Mouse (Mus musculus) frontal cortex, postnatal 36 days (tissue): ENCODE results near the gene Slc9b2.

Source experiments
- DNase-seq, 2 experiments: peaks; one replicate each; pipeline ENCODE4 v3.0.0; 2022; ENCODE audit warnings: low spot score in 2 of 2

Gene Slc9b2

DNA sequence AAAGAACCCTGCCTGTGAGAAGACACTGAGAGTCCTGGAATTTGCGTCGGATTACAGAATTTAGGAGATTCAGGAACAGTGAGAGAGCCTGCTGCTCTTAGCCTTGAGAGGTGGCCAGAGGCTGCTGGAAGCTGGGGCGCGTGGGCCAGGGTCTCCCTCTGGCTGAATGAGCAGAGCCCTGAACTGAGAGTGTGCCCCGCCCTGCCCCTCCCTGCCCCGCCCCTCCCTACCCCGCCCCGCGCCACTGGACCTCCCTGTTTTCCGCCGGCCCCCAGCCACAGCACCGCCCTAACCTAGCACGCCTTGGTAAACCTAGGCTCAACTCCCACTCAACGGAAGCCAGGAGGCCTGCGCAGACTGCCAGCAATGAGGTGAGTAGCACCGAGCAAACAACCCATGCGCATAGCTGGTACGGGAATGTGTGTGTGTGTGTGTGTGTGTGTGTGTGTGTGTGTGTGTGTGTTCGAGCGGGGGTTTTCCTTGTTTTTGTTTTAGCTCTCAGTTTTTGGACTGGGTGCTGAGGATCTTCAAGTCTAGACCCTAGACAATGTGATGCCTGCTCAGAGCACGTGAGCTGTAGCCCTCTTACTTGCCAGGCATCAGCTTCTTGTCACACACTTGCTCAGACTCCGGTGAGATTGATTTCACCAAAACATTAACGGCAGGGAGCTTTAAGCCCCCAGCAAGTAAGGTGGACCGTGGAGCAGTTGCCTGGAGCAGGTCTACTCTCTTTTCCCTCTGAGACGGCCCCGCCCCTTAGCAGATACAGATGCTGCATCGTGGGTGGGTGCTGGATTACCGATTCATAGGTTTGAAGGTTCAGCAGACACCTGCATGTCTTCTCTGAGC lies at the start of gene Slc9b2:
Gene Slc9b2 (plus strand): TSS at position 290 of the 849 bp plus-strand sequence.
- peak in 1 of 2 experiments; percentile 13 for DNase-seq

- DNase-seq = no peak
Observed at GRCm38 (mm10) chr3:135258919-135259318, 48.6 kb upstream of the Slc9b2 start.

DNA sequence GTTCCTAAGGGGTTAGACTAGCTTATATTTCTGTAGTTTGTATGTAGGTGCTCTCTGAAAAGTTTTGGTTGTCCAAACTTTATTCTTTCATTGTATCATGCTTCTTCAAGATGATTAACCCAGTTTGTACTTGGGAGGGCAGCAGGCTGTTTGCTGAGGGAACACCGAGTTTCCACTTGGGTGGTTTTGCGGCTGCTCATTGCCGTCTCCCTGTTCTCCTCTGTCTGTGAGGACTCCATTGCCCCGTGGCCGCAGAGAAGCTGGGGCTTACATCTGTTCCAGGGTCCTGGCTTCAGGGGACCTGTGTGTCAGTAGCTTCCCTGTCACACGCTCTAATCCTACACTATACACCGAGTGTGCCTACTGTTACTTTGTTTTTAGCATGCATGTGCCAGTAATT lies 47.3 kb upstream of the Slc9b2 start:
- no peak for DNase-seq

DNA sequence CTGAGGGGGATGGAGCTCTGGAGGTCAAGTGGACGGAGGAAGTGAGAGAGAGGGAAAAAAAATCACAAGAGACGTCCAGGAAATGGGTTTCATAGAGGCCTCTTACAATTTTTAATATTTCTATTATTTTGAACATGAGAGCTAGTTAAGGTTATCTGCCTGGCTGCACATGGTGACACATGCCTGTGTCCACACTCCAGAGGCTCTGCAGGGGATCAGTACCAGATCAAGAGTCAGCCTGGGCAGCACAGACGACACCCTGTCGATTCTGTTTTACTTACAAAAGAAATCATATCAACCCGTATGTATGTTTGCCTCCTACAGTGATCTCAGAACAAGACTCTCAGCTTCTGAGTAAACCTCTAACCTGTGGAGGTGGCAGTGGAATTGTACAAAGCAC lies 38.9 kb upstream of the Slc9b2 start:
- DNase-seq = no peak

- DNase-seq = no peak
Observed at GRCm38 (mm10) chr3:135269391-135269990, 38.0 kb upstream of the Slc9b2 start.

DNA sequence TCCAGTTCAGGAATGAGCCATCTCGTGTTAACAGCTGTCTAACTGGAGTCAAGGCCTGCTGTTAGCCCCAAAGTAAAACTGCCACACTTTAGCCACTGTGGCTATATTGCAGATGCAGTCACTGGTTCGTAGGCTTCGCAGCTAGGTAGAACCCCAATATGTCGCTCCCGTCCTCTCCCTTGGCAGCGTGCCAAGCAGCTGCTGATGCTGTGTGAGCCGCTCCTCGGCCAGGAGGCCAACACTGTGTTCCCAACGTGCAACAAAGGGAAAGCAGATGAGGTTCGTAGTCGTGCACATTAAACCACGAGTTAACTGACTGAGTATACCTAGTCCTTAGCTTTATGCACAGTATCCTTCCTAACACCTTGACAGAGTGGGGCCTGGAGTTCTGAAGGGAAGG lies 34.9 kb upstream of the Slc9b2 start:
- no peak for DNase-seq

DNA sequence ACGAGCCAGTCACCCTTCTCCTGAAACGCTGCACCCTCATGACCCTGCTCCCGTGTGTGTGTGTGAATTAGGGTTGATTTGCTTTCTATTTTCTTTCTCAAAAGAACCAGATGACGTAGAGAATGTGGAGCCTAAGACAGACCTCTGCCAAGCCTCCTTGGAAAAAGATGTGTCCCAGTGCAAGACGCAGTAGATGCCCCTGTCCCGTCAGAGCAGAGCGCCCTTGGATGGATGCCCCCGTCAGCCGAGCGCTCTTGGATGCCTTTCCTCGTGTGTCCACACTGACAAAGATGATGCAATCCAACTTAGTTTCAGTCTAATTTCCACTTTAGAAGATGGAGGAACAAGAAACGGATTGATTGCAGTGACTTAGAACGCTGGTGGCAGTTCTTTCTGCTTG lies 34.5 kb upstream of the Slc9b2 start:
- no peak for DNase-seq

DNA sequence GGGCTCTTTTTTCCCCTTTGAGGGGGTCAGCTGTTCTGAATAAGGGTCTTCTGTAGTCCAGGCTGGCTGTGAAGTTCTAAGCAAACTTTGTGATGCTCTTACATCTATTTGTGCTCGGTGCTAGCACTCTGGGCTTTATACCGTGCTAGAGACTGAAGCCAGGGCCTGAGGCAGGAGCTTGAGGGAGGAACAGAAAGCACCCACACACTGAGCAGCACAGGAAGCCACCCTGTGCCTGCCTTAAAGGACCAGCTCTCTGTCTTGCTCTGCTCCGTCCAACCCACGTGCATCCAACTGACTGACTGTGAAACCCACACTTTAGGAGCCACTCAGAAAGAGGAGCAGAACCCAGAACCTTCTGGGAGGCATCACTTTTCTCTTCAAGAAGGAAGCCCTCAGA lies 27.3 kb upstream of the Slc9b2 start:
- no peak for DNase-seq

- peak; percentile 64 to 83 for DNase-seq
Observed at GRCm38 (mm10) chr3:135280669-135281415, 26.7 kb upstream of the Slc9b2 start, which contains the start of gene Bdh2. Gene Bdh2 (plus strand): TSS chr3:135281221.

GRCm38 (mm10) chr3:135281701-135282100 lies 25.8 kb upstream of the Slc9b2 start:
- no peak for DNase-seq

- no peak for DNase-seq
Observed at GRCm38 (mm10) chr3:135285256-135285655, 22.2 kb upstream of the Slc9b2 start.

- DNase-seq = no peak
Observed at GRCm38 (mm10) chr3:135285807-135286206, 21.7 kb upstream of the Slc9b2 start.

- DNase-seq = no peak
Observed at GRCm38 (mm10) chr3:135288138-135288750, 19.3 kb upstream of the Slc9b2 start.

DNA sequence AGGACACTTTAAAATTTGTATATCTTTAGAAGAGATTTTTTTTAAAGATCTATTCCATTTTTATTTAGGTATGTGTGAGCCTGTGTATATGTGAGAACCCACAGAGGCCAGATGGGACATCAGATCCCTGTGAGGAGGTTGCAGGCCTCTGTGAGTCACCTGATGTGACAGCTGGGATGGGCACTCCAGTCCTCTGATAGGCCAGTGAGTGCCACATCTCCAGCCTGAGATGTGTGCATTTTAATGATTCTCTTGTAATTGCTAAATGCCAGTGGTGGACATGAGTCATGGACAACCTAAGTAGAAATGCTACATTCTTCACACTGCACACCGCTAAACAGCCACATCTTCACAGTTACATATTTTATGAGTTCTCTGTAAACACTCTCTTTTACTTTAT lies 18.4 kb upstream of the Slc9b2 start:
- DNase-seq = no peak

GRCm38 (mm10) chr3:135290249-135290894 lies 17.1 kb upstream of the Slc9b2 start:
- peak; percentile 46 to 58 for DNase-seq

- no peak for DNase-seq
Observed at GRCm38 (mm10) chr3:135293703-135294102, 13.8 kb upstream of the Slc9b2 start.

GRCm38 (mm10) chr3:135295559-135295958 lies 11.9 kb upstream of the Slc9b2 start:
- DNase-seq = no peak

DNA sequence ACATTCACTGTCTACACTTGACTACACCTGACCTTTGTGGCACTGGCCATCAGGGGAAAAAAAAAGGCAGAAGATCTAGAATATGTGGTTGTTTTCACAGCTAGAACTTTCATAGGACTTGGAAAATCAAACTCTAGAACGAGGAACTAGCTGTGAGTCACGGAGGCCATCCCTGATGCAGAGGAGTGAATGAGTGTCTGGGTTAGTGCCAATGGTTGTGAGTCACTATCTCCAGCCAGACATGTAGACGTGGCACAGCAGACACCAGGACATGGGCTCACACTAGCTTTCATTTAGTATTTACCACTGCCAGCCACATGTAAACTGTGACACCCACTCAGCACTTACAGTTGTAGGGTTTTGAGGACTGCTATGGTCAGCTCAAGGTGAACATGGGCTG lies 8.9 kb upstream of the Slc9b2 start:
- peak; percentile 31 to 51 for DNase-seq

- no peak for DNase-seq
Observed at GRCm38 (mm10) chr3:135300081-135300480, 7.4 kb upstream of the Slc9b2 start.

DNA sequence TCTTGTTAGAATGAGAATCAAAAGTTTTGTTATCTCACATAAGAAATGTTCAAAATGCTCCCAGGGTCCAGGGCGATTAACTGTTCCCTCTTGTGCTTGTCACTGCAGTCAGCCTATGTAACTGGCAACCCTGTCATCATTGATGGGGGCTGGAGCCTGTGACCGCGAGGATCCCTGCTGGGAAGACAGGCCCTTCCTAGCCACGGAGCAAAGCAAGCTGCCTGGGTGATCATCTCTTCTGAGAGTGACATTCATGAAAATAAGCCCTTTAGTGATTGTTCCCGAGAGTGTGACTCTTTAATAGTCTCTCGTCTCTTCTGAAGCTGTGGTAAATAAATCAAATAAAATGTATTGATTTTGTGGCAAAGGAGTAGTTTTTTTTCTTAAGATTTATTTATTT lies 3.4 kb upstream of the Slc9b2 start:
- no peak for DNase-seq

GRCm38 (mm10) chr3:135304566-135304965 lies 2.9 kb upstream of the Slc9b2 start:
- DNase-seq = no peak
